Mouse (Mus musculus): ENCODE measurements around the gene Ppil4.

DNA sequence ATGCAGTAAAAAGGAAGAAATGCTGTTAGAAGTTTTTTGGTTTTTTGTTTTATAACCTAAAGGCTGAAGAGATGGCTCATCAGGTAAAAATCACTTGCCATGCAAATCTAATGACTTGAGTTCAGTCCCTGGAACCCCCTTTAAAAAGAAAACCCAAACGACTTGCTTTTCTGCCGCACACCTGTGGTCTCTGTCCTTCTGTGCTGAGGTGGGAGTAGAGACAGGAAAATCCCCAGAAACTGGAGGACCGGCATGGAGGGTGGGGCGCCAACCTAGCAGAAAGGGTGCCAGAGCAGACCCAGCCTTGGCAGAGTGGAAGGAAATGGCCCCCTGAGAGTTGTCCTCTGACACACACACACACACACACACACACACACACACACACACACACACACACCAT is 26.0 kb downstream of the Ppil4 start:
- TF ChIP-seq TCF12 (IDR thresholded peaks at IDR 0.05; ENCODE audit: insufficient read depth, poor library complexity, severe bottlenecking), result no peak
- TF ChIP-seq MAX (IDR thresholded peaks at IDR 0.05; ENCODE audit: low read depth), result no peak
- no peak for TF ChIP-seq USF1 (IDR thresholded peaks at IDR 0.05; ENCODE audit: low read depth)
- no peak for TF ChIP-seq POLR2A (IDR thresholded peaks at IDR 0.05; ENCODE audit: insufficient read length, low read depth)
- no peak for TF ChIP-seq E2F4 (IDR thresholded peaks at IDR 0.05; ENCODE audit: insufficient read depth)

All from myocyte (in vitro differentiated cells).